Mouse (Mus musculus) urinary bladder, postnatal 0 days (tissue): ENCODE measurements around the gene Isca1. TPM values are rescaled to one million over a fixed set of nuclear protein-coding genes. Genes with fewer than 3 reads are reported as not detected.

Experiments used
- polyA plus RNA-seq: library from polyadenylated mRNA; unstranded; fragments of >200 nt; fragmentation: Nextera tagmentation; extraction: Ambion mirVana; gene quantifications from 2 replicates; pipeline ENCODE4 v1.2.1, GENCODE M21; 2015

Isca1 gene
- polyA plus RNA-seq, result 79.9 and 80.6 TPM in 2 replicates

GRCm38 (mm10) chr13:59769296-59770163 is at the start of gene Isca1:
TSS of gene Isca1 (minus strand) at chr13:59769810.

GRCm38 (mm10) chr13:59782145-59782544 is 12.5 kb upstream of the Isca1 start, which contains the start of gene Gm49354:
TSS of gene Gm49354 (minus strand) at chr13:59782245.

GRCm38 (mm10) chr13:59746711-59747110 is 22.9 kb downstream of the Isca1 start, which contains the start of gene 1700014D04Rik:
TSS of gene 1700014D04Rik (minus strand) at chr13:59746752.

GRCm38 (mm10) chr13:59731652-59732051 is 38.0 kb downstream of the Isca1 start, which contains the start of gene Spata31d1d:
TSS of gene Spata31d1d (minus strand) at chr13:59731752.

GRCm38 (mm10) chr13:59711984-59712383 is 57.6 kb downstream of the Isca1 start, which contains the start of gene Spata31d1b:
TSS of gene Spata31d1b (plus strand) at chr13:59712284.

GRCm38 (mm10) chr13:59710230-59710629 is 59.4 kb downstream of the Isca1 start, which contains the start of gene Spata31d1a:
TSS of gene Spata31d1a (minus strand) at chr13:59710330.

Other genes with a start within 250 kb of the Isca1 start
- 17.9 and 20.9 TPM in 2 replicates for gene Agtpbp1, start 184.6 kb downstream of the Isca1 start, polyA plus RNA-seq
- 46.9 and 55.7 TPM in 2 replicates for gene Naa35, start 184.6 kb downstream of the Isca1 start, polyA plus RNA-seq
- 17.8 and 18.2 TPM in 2 replicates for gene Golm1, start 94.0 kb downstream of the Isca1 start, polyA plus RNA-seq
- not detected in 2 replicates for gene 4921517D22Rik, start 75.7 kb downstream of the Isca1 start, polyA plus RNA-seq
- not detected in 2 replicates for gene Spata31d1a, start 59.5 kb downstream of the Isca1 start, polyA plus RNA-seq
- not detected in 2 replicates for gene Spata31d1b, start 57.5 kb downstream of the Isca1 start, polyA plus RNA-seq
- not detected in 2 replicates for gene Spata31d1d, start 38.1 kb downstream of the Isca1 start, polyA plus RNA-seq
- gene 1700014D04Rik, start 23.1 kb downstream of the Isca1 start, polyA plus RNA-seq, result not detected in 2 replicates
- gene Gm49354, start 12.4 kb upstream of the Isca1 start, polyA plus RNA-seq, result not detected in 2 replicates
- gene Tut7, start 53.3 kb upstream of the Isca1 start, polyA plus RNA-seq, result 28.7 and 34.7 TPM in 2 replicates